Mouse (Mus musculus) brain, embryonic 14.5 days (tissue): ENCODE results near the gene Sik3.

ENCODE experiments used
- CTCF ChIP-seq: fragments of 200-500 bp; IDR thresholded peaks from 2 replicates; pipeline ENCODE4 v1.5.1; 2012; ENCODE audit warnings: inconsistent platforms, mild to moderate bottlenecking, moderate library complexity, borderline replicate concordance; ENCODE audit not compliant: insufficient read depth, insufficient read length; ENCODE audit errors: extremely low read depth
- POLR2A ChIP-seq: fragments of 200-500 bp; IDR thresholded peaks from 2 replicates; pipeline ENCODE4 v1.6.1; 2012; ENCODE audit warnings: mild to moderate bottlenecking, inconsistent platforms, borderline replicate concordance; ENCODE audit not compliant: poor library complexity, insufficient read depth, insufficient read length, severe bottlenecking; ENCODE audit errors: extremely low read depth

GRCm38 (mm10) chr9:46241818-46242217 lies 229.2 kb downstream of the Sik3 start:
- TF ChIP-seq CTCF (no peak), POLR2A (no peak)
